Mouse (Mus musculus) liver, embryonic 12.5 days (tissue): Measurements from ENCODE around the gene Dync2li1. TPM values are rescaled to one million over a fixed set of nuclear protein-coding genes. Genes with fewer than 3 reads are reported as not detected.

Source experiments
- ATAC-seq: fragments of 200-750 bp; cut with Nextera tagmentation; 2 replicates; pipeline ENCODE4 v1.8.0; 2017; ENCODE audit warnings: moderate number of reproducible peaks, mild to moderate bottlenecking, moderate library complexity
- H3K27ac ChIP-seq: fragments of 300-500 bp; sonication (generic); 2 replicates; pipeline ENCODE4 v1.5.1; 2016; ENCODE audit warnings: mild to moderate bottlenecking
- H3K27me3 ChIP-seq: fragments of 300-500 bp; sonication (generic); replicated peaks from 2 replicates; pipeline ENCODE4 v1.6.1; 2016; ENCODE audit warnings: mild to moderate bottlenecking, moderate library complexity
- H3K36me3 ChIP-seq: fragments of 300-500 bp; sonication (generic); 2 replicates; pipeline ENCODE4 v1.6.1; 2016; ENCODE audit warnings: mild to moderate bottlenecking, moderate library complexity
- H3K4me1 ChIP-seq: fragments of 300-500 bp; sonication (generic); 2 replicates; pipeline ENCODE4 v1.6.1; 2016
- H3K4me2 ChIP-seq: fragments of 300-500 bp; sonication (generic); 2 replicates; pipeline ENCODE4 v1.6.1; 2016; ENCODE audit warnings: mild to moderate bottlenecking, moderate library complexity
- H3K4me3 ChIP-seq: fragments of 300-500 bp; sonication (generic); 2 replicates; pipeline ENCODE4 v1.5.1; 2016; ENCODE audit warnings: mild to moderate bottlenecking, moderate library complexity
- H3K9ac ChIP-seq: fragments of 300-500 bp; sonication (generic); 2 replicates; pipeline ENCODE4 v1.6.1; 2016; ENCODE audit warnings: mild to moderate bottlenecking, moderate library complexity
- H3K9me3 ChIP-seq: fragments of 300-500 bp; sonication (generic); replicated peaks from 2 replicates; pipeline ENCODE4 v1.6.1; 2016; ENCODE audit warnings: mild to moderate bottlenecking, moderate library complexity
- WGBS: fragments of 180-500 bp; shearing (Covaris S2); methylation state at CpG from one replicate; pipeline ENCODE4 v1.1.7; 2016; ENCODE audit not compliant: insufficient replicate concordance; 5-methylcytosine and 5-hydroxymethylcytosine counted together
- polyA plus RNA-seq: library from polyadenylated mRNA; unstranded; fragments of >200 nt; fragmentation: Nextera tagmentation; extraction: Ambion mirVana; gene quantifications from 2 replicates; pipeline ENCODE4 v1.2.1, GENCODE M21; 2016

The Dync2li1 gene
- polyA plus RNA-seq, 1 experiment from 2014 or later = 3.3 TPM

DNA sequence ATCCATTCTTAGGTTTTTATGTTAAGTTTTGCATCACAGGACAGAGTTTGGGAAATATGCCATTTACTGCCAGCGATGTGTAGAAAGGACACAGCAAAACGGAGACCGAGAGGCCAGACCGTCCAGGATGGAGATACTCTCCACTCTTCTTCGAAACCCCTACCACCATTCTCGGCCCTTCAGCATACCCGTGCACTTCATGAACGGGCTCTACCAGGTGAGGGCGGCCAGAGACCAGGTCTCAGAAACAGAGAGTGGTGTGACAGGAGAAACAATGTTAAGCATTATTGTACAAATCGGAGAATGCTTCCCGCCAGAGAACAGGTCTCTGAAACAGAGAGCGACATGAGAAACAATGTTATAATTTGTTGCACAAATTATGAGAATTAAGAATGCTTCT, 28.4 kb upstream of the Dync2li1 start:
- no peak overlapping the region for H3K9ac ChIP-seq
- H3K4me2 ChIP-seq = no peak overlapping the region
- no peaks in the 10 kb centered on the region for H3K9me3 ChIP-seq
- H3K27ac ChIP-seq = no peak overlapping the region
- no peaks in the 10 kb centered on the region for H3K4me1 ChIP-seq
- H3K36me3 ChIP-seq = no peaks in the 10 kb centered on the region
- no peak overlapping the region for H3K4me3 ChIP-seq
- no peak for ATAC-seq
- H3K27me3 ChIP-seq = no peaks in the 10 kb centered on the region
- 76% methylated on average over 12 of the region's 12 CpGs for WGBS

GRCm38 (mm10) chr17:84598928-84599327, 27.4 kb upstream of the Dync2li1 start:
- Histone ChIP-seq H3K9me3 (no peaks in the 10 kb centered on the region), H3K4me3 (no peak overlapping the region), H3K9ac (no peak overlapping the region), H3K27me3 (no peaks in the 10 kb centered on the region), H3K36me3 (no peaks in the 10 kb centered on the region), H3K27ac (no peak overlapping the region), H3K4me1 (no peaks in the 10 kb centered on the region), H3K4me2 (no peak overlapping the region)
- 80% methylated on average over 7 of the region's 7 CpGs for WGBS
- no peak for ATAC-seq

GRCm38 (mm10) chr17:84600051-84600983, 26.0 kb upstream of the Dync2li1 start:
- H3K4me1 ChIP-seq = no peaks in the 10 kb centered on the region
- no peak for ATAC-seq
- no peaks in the 10 kb centered on the region for H3K36me3 ChIP-seq
- H3K9ac ChIP-seq = no peak overlapping the region
- 72% methylated on average over 9 of the region's 9 CpGs for WGBS
- H3K9me3 ChIP-seq = no peaks in the 10 kb centered on the region
- H3K4me2 ChIP-seq = no peak overlapping the region
- H3K27me3 ChIP-seq = no peaks in the 10 kb centered on the region
- no peak overlapping the region for H3K27ac ChIP-seq
- no peak overlapping the region for H3K4me3 ChIP-seq

DNA sequence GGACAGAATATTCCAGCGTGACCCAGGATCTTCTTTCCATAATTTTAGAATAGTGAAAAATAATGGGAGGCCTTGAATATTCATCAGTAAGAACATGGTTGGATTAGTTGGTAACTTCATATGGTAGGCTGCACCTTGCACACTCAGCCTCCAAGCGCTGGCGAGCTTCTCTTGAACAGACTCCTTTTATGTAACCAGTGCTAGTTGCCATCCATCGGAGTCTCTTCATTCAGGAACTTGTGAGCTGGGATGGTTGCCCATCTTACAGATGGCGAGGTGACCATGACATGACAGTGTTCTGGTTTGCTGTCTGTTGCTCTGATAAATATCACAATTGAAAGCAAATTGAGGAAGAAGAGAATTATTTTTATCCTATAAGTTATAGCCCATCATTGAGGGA, 24.5 kb upstream of the Dync2li1 start:
- no peaks in the 10 kb centered on the region for H3K36me3 ChIP-seq
- ATAC-seq = no peak

GRCm38 (mm10) chr17:84603202-84603627, 23.1 kb upstream of the Dync2li1 start:
- no peak for ATAC-seq
- H3K9me3 ChIP-seq = no peaks in the 10 kb centered on the region
- no peaks in the 10 kb centered on the region for H3K36me3 ChIP-seq
- H3K4me2 ChIP-seq = no peak overlapping the region
- no peaks in the 10 kb centered on the region for H3K27me3 ChIP-seq
- no peaks in the 10 kb centered on the region for H3K4me1 ChIP-seq
- H3K4me3 ChIP-seq = no peak overlapping the region
- WGBS = 65% methylated on average over 9 of the region's 9 CpGs
- H3K9ac ChIP-seq = no peak overlapping the region
- no peak overlapping the region for H3K27ac ChIP-seq

More for the DNA sequence above, 24.5 kb upstream of the Dync2li1 start:
- H3K4me2 ChIP-seq = no peak overlapping the region
- no peak overlapping the region for H3K27ac ChIP-seq
- no peaks in the 10 kb centered on the region for H3K9me3 ChIP-seq
- H3K4me1 ChIP-seq = no peaks in the 10 kb centered on the region
- 72% methylated on average over 5 of the region's 5 CpGs for WGBS
- H3K9ac ChIP-seq = no peak overlapping the region
- no peaks in the 10 kb centered on the region for H3K27me3 ChIP-seq
- H3K4me3 ChIP-seq = no peak overlapping the region

DNA sequence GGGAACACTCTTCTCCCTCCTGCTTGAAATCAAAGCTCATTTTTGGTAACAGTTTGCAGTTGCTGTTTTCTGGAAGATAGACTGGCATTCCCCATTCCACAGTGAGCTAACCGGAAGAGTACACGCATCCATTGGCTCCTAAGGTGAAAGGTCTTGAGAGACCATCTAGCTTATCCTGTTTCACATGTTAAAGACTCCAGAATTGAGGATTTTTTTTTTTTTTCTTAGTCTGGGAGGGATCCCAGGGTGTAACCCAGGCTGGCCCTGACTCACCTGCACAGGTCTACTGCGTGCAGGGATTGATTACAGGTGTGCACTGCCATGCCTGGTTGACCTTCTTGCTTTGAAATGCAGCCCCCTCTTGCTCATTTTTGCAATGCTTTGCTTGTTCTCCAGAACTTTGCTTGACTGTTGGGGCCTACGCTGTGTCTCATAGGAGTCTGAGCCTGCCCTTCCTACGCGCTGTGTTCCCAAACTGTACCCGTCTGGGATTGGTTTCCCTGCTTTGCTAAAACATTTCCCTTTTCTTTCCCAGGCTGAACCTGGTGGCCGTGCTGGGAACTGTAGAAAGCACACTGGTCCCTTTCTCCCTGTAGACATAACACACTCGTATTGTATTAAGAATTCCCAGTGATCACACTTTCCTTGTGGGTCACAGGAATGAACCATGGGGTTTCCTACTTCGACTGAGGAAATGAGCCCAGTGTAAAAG, 22.4 kb upstream of the Dync2li1 start:
- no peaks in the 10 kb centered on the region for H3K4me1 ChIP-seq
- no peak overlapping the region for H3K4me2 ChIP-seq
- no peak overlapping the region for H3K9ac ChIP-seq
- H3K9me3 ChIP-seq = no peaks in the 10 kb centered on the region
- WGBS = 75% methylated on average over 10 of the region's 10 CpGs
- no peak overlapping the region for H3K27ac ChIP-seq
- no peak overlapping the region for H3K4me3 ChIP-seq
- H3K36me3 ChIP-seq = no peaks in the 10 kb centered on the region
- no peaks in the 10 kb centered on the region for H3K27me3 ChIP-seq
- ATAC-seq = no peak

DNA sequence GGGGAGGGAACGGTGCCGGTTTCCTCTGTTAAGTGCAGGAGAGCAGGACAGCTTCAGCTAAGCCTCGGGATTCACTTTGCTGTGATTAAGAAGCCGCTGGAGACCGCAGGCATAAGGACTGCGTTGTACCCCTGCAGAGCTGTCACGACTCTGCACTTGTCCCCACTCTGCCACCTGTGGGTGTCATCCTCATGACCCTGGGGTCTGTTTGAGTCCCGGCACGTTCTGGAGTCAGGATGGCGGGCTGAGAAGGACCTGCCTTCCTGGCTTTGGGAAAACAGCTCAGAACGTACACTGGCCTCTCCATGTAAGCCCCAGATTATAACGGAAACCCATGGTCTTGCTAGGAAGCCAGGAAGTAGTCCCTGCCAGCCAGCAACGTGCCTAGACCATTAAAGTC, 19.3 kb upstream of the Dync2li1 start:
- Histone ChIP-seq H3K27ac (no peak overlapping the region), H3K36me3 (no peaks in the 10 kb centered on the region), H3K4me3 (no peak overlapping the region), H3K9ac (no peak overlapping the region), H3K4me1 (no peaks in the 10 kb centered on the region), H3K4me2 (no peak overlapping the region), H3K27me3 (no peaks in the 10 kb centered on the region), H3K9me3 (no peaks in the 10 kb centered on the region)
- no peak for ATAC-seq
- WGBS = 42% methylated on average over 13 of the region's 13 CpGs

DNA sequence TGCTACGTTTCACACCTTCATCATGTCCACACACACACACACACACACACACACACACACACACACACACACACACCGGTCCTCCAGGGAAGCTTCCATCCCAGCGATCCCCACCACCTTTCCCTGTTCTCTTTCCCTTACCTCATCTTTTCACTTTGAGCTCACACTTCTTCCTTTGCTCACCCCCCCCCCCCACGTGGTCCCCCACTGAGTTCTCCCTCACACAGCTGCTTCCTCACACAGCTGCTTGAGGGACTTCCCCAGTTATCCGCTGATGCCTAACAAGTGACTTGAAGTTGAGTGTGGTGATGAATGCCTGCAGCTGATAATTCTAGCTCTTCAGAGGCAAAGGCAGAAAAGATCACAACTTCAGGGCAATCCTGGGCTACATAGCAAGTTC, 18.7 kb upstream of the Dync2li1 start:
- H3K27me3 ChIP-seq = no peaks in the 10 kb centered on the region
- H3K4me2 ChIP-seq = no peak overlapping the region
- no peak overlapping the region for H3K27ac ChIP-seq
- no peak overlapping the region for H3K9ac ChIP-seq
- no peaks in the 10 kb centered on the region for H3K36me3 ChIP-seq
- no peak for ATAC-seq
- H3K4me3 ChIP-seq = no peak overlapping the region
- 43% methylated on average over 5 of the region's 5 CpGs for WGBS
- no peaks in the 10 kb centered on the region for H3K4me1 ChIP-seq
- no peaks in the 10 kb centered on the region for H3K9me3 ChIP-seq

GRCm38 (mm10) chr17:84608606-84609005, 17.7 kb upstream of the Dync2li1 start:
- WGBS = 73% methylated on average over 4 of the region's 4 CpGs
- Histone ChIP-seq H3K4me1 (no peaks in the 10 kb centered on the region), H3K9ac (no peak overlapping the region), H3K9me3 (peaks cover 6% of the 10 kb centered on the region), H3K36me3 (peaks cover 5% of the 10 kb centered on the region; the same call in 1 of the 2 replicates), H3K4me3 (no peak overlapping the region), H3K27me3 (no peaks in the 10 kb centered on the region), H3K4me2 (no peak overlapping the region), H3K27ac (no peak overlapping the region)
- ATAC-seq = no peak

- H3K4me3 ChIP-seq = no peak overlapping the region
- H3K4me2 ChIP-seq = no peak overlapping the region
- no peak overlapping the region for H3K9ac ChIP-seq
- peaks cover 13% of the 10 kb centered on the region for H3K9me3 ChIP-seq
- no peaks in the 10 kb centered on the region for H3K27me3 ChIP-seq
- no peaks in the 10 kb centered on the region for H3K4me1 ChIP-seq
- peaks cover 8% of the 10 kb centered on the region; the same call in 1 of the 2 replicates for H3K36me3 ChIP-seq
- no peak overlapping the region for H3K27ac ChIP-seq
- 71% methylated on average over 9 of the region's 9 CpGs for WGBS
- ATAC-seq = no peak
Measured at GRCm38 (mm10) chr17:84611500-84611899, 14.8 kb upstream of the Dync2li1 start.

DNA sequence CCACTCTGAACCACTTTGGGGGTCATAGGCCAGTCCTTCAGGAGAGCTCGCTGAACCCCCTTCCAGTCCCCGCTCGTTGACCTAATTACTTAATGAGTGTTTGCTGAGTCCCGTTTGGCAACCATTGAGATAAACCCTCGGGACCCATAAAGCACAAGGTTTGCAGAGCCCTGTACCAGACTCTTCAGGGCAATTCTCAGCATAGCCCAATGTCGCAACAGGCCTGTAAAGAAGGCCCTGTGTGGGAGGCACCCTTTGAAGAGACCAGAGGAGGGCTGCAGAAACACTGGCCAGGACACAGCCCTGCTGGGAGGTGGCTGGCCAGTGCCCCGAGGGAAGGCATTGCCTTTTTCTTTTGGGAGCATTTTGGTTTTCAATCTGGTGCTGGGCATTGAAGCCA, 14.3 kb upstream of the Dync2li1 start:
- Histone ChIP-seq H3K9ac (no peak overlapping the region), H3K4me1 (no peaks in the 10 kb centered on the region), H3K4me3 (no peak overlapping the region), H3K4me2 (no peak overlapping the region), H3K9me3 (peaks cover 13% of the 10 kb centered on the region), H3K27me3 (no peaks in the 10 kb centered on the region), H3K27ac (no peak overlapping the region), H3K36me3 (peaks cover 8% of the 10 kb centered on the region; the same call in 1 of the 2 replicates)
- no peak for ATAC-seq
- 62% methylated on average over 7 of the region's 7 CpGs for WGBS

- Histone ChIP-seq H3K9ac (no peak overlapping the region), H3K36me3 (peaks cover 8% of the 10 kb centered on the region; the same call in 1 of the 2 replicates), H3K27me3 (no peaks in the 10 kb centered on the region), H3K9me3 (peaks cover 13% of the 10 kb centered on the region), H3K4me1 (no peaks in the 10 kb centered on the region), H3K4me2 (no peak overlapping the region), H3K4me3 (no peak overlapping the region), H3K27ac (no peak overlapping the region)
- no peak for ATAC-seq
- 80% methylated on average over 11 of the region's 11 CpGs for WGBS
Measured at GRCm38 (mm10) chr17:84615811-84616210, 10.5 kb upstream of the Dync2li1 start.
